Mouse (Mus musculus) limb, embryonic 11.5 days (tissue): ENCODE measurements around the gene Ccdc43. TPM values are rescaled to one million over a fixed set of nuclear protein-coding genes. Genes with fewer than 3 reads are reported as not detected.

ENCODE experiments used
- ATAC-seq: fragments of 200-750 bp; cut with Nextera tagmentation; 2 replicates; pipeline ENCODE4 v1.8.0; 2017; ENCODE audit warnings: low read depth; ENCODE audit not compliant: insufficient number of reproducible peaks, low FRiP score, low TSS enrichment
- DNase-seq: peaks from one replicate; pipeline ENCODE4 v3.0.0-alpha.2; 2015; ENCODE audit warnings: low spot score
- H3K27ac ChIP-seq: fragments of 300-500 bp; sonication (generic); replicated peaks from 2 replicates; pipeline ENCODE4 v1.5.1; 2014; ENCODE audit warnings: low read depth, mild to moderate bottlenecking, low read length
- H3K27me3 ChIP-seq: fragments of 300-500 bp; sonication (generic); 2 replicates; pipeline ENCODE4 v1.6.1; 2014; ENCODE audit warnings: mild to moderate bottlenecking, low read length, mixed read lengths; ENCODE audit not compliant: control insufficient read depth, insufficient read depth
- H3K36me3 ChIP-seq: fragments of 300-500 bp; sonication (generic); 2 replicates; pipeline ENCODE4 v1.6.1; 2014; ENCODE audit warnings: mild to moderate bottlenecking, low read length, moderate library complexity, mixed read lengths; ENCODE audit not compliant: control insufficient read depth, insufficient read depth
- H3K4me1 ChIP-seq: fragments of 300-500 bp; sonication (generic); 2 replicates; pipeline ENCODE4 v1.6.1; 2014; ENCODE audit warnings: low read length, mixed read lengths; ENCODE audit not compliant: control insufficient read depth, insufficient read depth
- H3K4me2 ChIP-seq: fragments of 300-500 bp; sonication (generic); 2 replicates; pipeline ENCODE4 v1.6.1; 2014; ENCODE audit warnings: low read depth, mild to moderate bottlenecking, moderate library complexity; ENCODE audit not compliant: severe bottlenecking
- H3K4me3 ChIP-seq: fragments of 300-500 bp; sonication (generic); 2 replicates; pipeline ENCODE4 v1.5.1; 2014; ENCODE audit warnings: low read depth, low read length
- H3K9ac ChIP-seq: fragments of 300-500 bp; sonication (generic); 2 replicates; pipeline ENCODE4 v1.6.1; 2014; ENCODE audit warnings: mild to moderate bottlenecking, low read length
- H3K9me3 ChIP-seq: fragments of 300-500 bp; sonication (generic); 2 replicates; pipeline ENCODE4 v1.6.1; 2016; ENCODE audit warnings: low read length; ENCODE audit not compliant: control insufficient read depth
- WGBS: fragments of 180-500 bp; shearing (Covaris S2); extraction: QIAGEN DNeasy Blood & Tissue Kit; methylation state at CpG from one replicate; pipeline ENCODE4 v1.1.7; 2014; 5-methylcytosine and 5-hydroxymethylcytosine counted together
- polyA plus RNA-seq: library from polyadenylated mRNA; unstranded; fragments of >200 nt; fragmentation: Nextera tagmentation; extraction: Ambion mirVana; gene quantifications from 2 replicates; pipeline ENCODE4 v1.2.1, GENCODE M21; 2014

Ccdc43 gene
- polyA plus RNA-seq, 1 experiment from 2014 or later: 58.4 TPM

DNA sequence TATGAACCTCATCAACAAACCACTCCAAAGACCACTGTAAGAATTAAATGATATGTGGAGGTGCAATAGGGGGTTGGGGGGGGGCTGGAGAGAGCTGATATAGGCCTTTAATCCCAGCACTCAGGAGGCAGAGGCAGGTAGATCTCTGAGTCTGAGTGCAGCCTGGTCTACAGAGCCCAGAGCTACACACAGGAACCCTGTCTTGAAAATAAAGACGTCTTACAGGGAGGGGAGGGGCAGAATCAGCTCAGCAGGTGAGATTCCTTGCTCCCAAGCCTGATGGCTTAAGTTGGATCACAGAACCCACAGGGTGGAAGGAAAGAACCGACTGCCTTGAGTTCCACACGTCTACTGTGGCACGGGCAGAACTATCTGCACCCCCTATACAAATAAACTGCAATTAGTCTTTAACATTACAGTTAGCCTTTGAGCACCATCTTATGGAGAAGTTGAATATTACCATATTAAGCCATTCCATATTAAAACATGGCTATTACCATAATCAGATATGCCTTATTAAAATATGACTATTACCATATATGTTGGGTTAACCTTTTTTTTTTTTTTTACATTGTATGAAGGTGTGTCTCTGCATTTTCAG lies 41.2 kb downstream of the Ccdc43 start:
- Histone ChIP-seq H3K4me3 (no peak overlapping the region), H3K4me2 (no peak overlapping the region), H3K27ac (no peak overlapping the region), H3K36me3 (no peaks in the 10 kb centered on the region), H3K4me1 (peaks cover 3% of the 10 kb centered on the region; the same call in 1 of the 2 replicates), H3K9ac (no peak overlapping the region), H3K9me3 (no peaks in the 10 kb centered on the region), H3K27me3 (no peaks in the 10 kb centered on the region)
- no peak for ATAC-seq
- 44% methylated on average over 4 of the region's 4 CpGs for WGBS
- DNase-seq: no peak

DNA sequence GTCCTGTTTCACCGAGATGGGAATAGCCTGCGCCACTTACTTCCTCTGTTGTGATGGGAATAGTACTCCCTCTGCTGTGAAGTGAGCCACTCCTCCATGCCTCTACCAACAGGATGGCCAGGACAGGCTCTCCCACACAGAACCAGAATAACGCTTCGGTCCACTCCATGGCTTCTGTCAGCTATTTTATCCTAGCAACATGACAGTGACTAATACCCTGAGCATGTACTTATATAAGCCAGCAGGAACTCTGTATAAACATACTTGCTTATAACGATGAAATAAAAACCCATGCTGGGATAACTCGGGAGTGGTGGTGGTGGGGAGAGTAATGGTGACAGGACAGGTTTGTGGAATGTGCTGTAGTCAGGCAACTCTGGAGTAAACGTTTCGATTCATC lies 41.7 kb downstream of the Ccdc43 start:
- ATAC-seq (no peak), DNase-seq (no peak)
- H3K9ac ChIP-seq: no peak overlapping the region
- 74% methylated on average over 8 of the region's 8 CpGs for WGBS
- no peaks in the 10 kb centered on the region for H3K9me3 ChIP-seq
- H3K4me3 ChIP-seq: no peak overlapping the region
- H3K27me3 ChIP-seq: no peaks in the 10 kb centered on the region
- H3K4me2 ChIP-seq: no peak overlapping the region
- no peaks in the 10 kb centered on the region for H3K36me3 ChIP-seq
- no peak overlapping the region for H3K27ac ChIP-seq
- H3K4me1 ChIP-seq: peaks cover 3% of the 10 kb centered on the region; the same call in 1 of the 2 replicates

DNA sequence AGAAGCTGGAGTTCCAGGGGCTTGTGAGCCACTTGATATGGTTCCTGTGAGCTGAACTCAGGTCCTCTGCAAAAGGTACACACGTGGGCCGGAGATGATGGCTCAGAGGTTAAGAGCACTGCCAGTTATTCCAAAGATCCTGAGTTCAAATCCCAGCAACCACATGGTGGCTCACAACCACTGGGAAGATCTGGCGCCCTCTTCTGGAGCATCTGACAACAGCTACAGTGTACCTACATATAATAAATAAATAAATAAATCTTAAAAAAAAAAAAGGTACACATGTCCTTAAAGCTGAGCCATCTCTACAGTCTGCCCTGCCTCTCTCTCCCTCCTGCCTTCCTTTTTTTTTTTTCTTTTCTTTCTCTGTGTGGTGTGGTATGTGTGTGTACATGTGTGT lies 44.7 kb downstream of the Ccdc43 start:
- Histone ChIP-seq H3K4me3 (no peak overlapping the region), H3K36me3 (no peaks in the 10 kb centered on the region), H3K9ac (no peak overlapping the region), H3K4me2 (no peak overlapping the region), H3K4me1 (peaks cover 3% of the 10 kb centered on the region; the same call in 1 of the 2 replicates), H3K9me3 (no peaks in the 10 kb centered on the region), H3K27me3 (no peaks in the 10 kb centered on the region), H3K27ac (no peak overlapping the region)
- ATAC-seq (no peak), DNase-seq (peak; percentile 56)
- WGBS: 72% methylated on average over 3 of the region's 3 CpGs

DNA sequence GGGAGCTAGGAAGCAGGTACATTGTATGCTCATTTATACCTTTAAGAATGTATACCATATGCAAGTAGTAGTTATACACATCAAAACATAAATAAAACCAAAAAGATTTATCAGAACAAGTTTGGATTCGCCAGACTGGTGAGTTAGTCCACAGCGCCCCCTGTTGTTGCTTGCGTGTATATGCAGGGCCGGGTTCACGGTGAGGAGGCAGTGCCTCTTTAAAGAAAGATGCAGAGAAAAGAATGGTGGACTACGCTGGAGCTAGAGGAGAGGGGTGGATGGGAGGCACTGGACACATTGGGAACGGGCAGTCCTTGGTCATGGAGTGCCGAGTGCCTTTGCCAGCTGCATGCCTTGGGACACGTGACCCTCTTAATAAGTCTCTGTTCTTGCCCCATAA lies 46.2 kb downstream of the Ccdc43 start:
- no peak overlapping the region for H3K4me2 ChIP-seq
- no peak overlapping the region for H3K27ac ChIP-seq
- H3K9me3 ChIP-seq: no peaks in the 10 kb centered on the region
- WGBS: 3% methylated on average over 9 of the region's 9 CpGs
- DNase-seq (peak; percentile 90), ATAC-seq (0 out of 2 replicates have a peak, but pooled peaks have one; percentile 35)
- H3K4me1 ChIP-seq: peaks cover 3% of the 10 kb centered on the region; the same call in 1 of the 2 replicates
- H3K27me3 ChIP-seq: no peaks in the 10 kb centered on the region
- no peak overlapping the region for H3K4me3 ChIP-seq
- no peaks in the 10 kb centered on the region for H3K36me3 ChIP-seq
- H3K9ac ChIP-seq: no peak overlapping the region

DNA sequence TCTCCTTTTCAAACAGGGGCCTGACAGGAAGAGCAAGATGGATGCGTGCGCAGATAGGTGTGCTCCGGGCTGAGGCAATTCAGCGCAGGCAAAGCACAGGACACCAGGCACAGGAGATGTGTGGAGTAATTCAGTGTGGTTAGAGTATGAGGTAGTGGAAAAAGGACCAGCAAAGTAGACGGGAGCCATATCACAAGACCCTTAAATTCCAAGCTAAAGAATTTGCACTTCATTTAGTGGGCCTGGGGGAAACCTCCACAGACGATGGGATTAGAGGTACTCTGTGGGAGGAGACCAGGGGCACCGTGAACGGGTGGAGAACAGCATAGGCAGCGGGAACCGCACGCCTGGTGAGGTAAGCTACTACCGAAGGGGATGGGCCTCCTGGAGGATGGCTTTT lies 49.7 kb downstream of the Ccdc43 start:
- Histone ChIP-seq H3K27ac (no peak overlapping the region), H3K9ac (no peak overlapping the region), H3K36me3 (no peaks in the 10 kb centered on the region), H3K27me3 (no peaks in the 10 kb centered on the region), H3K9me3 (no peaks in the 10 kb centered on the region), H3K4me1 (peaks cover 3% of the 10 kb centered on the region; the same call in 1 of the 2 replicates), H3K4me3 (no peak overlapping the region), H3K4me2 (no peak overlapping the region)
- ATAC-seq (no peak), DNase-seq (no peak)
- WGBS: 69% methylated on average over 12 of the region's 12 CpGs

DNA sequence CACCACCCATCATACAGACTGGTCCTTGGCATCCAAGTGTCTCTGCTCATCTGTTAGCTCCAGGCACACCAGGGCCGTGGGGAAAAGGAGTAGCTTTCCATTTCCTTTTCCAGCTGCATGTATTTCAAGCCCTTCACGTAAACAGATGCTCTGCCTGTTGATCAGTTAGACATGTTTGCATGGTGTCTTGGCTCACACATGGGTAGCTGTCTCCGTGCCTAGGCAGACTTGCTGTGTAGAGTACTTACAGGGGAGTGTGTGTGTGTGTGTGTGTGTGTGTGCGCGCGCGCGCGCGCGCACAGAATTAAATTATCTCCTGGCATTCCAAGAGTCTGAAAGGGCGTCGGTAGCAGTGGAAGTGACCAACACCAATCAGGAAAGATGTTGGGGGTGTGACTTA lies 51.4 kb downstream of the Ccdc43 start:
- Histone ChIP-seq H3K4me3 (no peak overlapping the region), H3K9ac (no peak overlapping the region), H3K27me3 (no peaks in the 10 kb centered on the region), H3K9me3 (no peaks in the 10 kb centered on the region), H3K36me3 (no peaks in the 10 kb centered on the region), H3K27ac (no peak overlapping the region), H3K4me1 (no peaks in the 10 kb centered on the region), H3K4me2 (no peak overlapping the region)
- ATAC-seq (no peak), DNase-seq (no peak)
- 86% methylated on average over 13 of the region's 13 CpGs for WGBS

DNA sequence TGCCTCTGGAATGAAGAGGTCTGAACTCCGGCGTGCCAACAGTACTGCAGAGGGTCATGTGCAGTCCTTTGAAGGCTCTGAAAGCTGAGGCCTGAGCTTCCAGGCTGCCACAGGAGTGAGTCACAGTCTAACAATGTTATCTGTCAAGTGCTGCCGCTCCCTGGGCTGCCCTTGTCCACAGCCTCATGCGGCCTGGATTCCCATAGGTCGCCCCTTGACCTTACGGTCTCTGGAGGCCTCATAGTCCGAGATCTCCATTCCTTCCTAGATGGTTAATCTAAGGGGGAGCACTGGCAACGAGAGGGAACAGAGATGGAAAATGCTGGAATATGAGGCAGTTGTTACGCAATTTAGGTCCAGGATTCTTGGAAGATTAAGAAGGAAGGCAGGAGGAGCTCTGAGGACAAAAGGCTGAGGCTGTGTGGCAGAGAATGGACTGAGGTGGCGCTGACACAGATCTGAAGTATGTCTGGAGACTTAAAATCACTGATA lies 53.6 kb downstream of the Ccdc43 start:
- Histone ChIP-seq H3K4me3 (no peak overlapping the region), H3K36me3 (no peaks in the 10 kb centered on the region), H3K4me2 (no peak overlapping the region), H3K9me3 (no peaks in the 10 kb centered on the region), H3K4me1 (peaks cover 6% of the 10 kb centered on the region), H3K27me3 (no peaks in the 10 kb centered on the region), H3K9ac (no peak overlapping the region), H3K27ac (no peak overlapping the region)
- WGBS: 48% methylated on average over 10 of the region's 10 CpGs
- ATAC-seq (no peak), DNase-seq (no peak)

DNA sequence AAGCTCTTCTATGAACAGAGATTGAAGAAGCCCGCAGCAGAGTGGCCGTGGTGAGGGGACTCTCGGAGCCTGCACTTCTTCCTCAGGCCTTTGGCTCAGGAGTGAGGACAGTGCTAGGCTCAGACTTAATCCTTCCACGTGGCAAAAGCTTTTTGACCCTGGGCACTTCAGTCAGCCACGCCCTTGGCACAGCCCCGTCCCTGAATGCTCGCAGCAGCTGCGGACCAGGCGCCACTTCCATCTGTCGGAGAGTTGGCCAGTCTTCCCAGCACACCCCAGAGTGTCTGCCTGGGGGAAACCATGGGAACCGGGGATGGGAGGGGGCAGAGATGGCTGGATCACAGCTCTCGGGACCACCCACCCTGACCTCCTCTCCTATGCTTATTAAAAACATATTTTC lies 60.7 kb downstream of the Ccdc43 start:
- ATAC-seq: peak; percentile 54
- peak overlapping the region; percentile 1; the same call in 1 of the 2 replicates for H3K4me2 ChIP-seq

More for the DNA sequence above, 60.7 kb downstream of the Ccdc43 start:
- Histone ChIP-seq H3K4me3 (no peak overlapping the region), H3K27ac (0 out of 2 replicates have a peak overlapping the region, but pooled peaks have one; percentile 8), H3K4me1 (peaks cover 42% of the 10 kb centered on the region), H3K9me3 (no peaks in the 10 kb centered on the region), H3K27me3 (no peaks in the 10 kb centered on the region), H3K9ac (0 out of 2 replicates have a peak overlapping the region, but pooled peaks have one; percentile 17), H3K36me3 (no peaks in the 10 kb centered on the region)
- WGBS: 32% methylated on average over 12 of the region's 12 CpGs
- DNase-seq: peak; percentile 57
